Mouse (Mus musculus): Measurements from ENCODE around the gene Ptprb.

The Ptprb gene

DNA sequence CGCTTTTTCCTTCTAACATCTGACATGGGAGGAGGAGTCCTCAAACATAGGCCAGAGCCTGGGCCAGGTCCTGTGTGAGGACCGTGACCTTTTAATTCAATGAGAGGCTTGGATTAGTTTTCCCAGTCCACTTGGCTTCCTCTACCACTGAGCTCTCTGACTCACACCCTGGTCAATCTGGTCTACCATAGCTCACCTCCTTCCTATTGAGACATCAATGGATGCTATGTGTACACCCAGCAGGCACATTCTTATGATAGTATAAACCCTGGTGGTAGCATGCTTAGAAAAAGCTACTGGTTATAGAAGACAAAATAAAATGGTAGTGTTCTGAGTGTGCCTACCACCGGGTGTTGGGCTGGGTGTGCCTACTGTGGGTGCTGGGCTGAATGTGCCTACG is 21.1 kb downstream of the Ptprb start:
- no peak for DNase-seq (ENCODE audit: low spot score)

DNA sequence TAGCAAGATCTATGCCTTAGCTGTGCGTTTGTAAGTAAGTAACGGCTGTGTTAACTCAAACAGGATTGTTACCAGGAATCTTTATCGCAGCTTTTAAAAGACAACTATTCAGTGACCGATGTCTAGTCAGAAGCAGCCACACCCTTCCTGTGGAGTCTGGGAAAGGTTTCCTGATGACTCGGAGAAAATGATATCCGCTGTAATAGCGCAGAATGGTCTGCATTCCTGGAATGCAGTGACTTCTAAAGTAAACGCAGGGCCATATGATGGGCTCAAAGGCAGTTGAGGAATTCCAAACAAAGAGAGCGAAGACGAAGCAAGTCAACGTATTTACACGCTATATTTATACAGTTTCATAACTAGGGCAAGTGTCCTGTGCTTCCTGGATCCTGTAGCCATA is 22.5 kb downstream of the Ptprb start:
- DNase-seq (ENCODE audit: low spot score) = no peak

DNA sequence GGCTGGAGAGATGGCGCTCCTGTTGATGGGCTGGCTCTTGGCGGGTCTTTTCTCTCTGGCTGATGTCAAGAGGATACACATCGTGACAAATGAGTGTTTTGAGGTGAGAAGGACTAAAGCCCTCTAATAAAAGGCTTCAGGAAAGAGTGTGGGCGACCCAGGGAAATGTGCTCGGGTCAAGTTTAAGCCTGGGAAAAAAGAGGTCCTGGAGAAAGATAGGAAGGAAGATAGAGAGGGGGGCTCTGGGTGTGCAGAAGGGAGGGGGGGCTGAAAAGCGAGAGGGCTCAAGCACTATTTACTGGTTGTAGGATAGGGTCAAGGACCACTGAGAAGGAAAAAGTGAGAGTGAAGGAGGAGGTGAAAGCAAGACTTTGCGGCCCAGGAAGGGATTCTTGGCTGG is 25.5 kb downstream of the Ptprb start:
- no peak for DNase-seq (ENCODE audit: low spot score)

DNA sequence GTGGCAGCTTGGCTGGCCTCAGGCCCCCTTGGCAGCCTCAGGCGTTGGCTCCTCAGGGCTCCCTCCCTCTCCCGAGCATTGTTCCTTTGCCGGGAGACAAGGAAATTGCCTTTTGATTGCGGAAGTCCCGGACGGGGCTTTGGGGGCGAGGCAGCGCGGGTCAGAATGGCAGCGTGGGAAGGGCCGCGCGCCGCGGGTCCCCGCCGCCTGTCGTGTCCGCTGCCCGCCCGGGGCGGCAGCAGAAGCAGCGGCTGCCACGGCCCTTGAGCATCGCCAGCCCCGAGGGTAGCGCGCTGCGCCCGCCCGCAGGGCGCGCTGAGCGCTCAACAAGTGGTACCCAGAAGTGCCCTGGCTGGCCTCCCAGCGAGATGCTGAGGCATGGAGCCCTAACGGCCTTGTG is 25.9 kb downstream of the Ptprb start:
- DNase-seq (ENCODE audit: low spot score) = peak; percentile 49

DNA sequence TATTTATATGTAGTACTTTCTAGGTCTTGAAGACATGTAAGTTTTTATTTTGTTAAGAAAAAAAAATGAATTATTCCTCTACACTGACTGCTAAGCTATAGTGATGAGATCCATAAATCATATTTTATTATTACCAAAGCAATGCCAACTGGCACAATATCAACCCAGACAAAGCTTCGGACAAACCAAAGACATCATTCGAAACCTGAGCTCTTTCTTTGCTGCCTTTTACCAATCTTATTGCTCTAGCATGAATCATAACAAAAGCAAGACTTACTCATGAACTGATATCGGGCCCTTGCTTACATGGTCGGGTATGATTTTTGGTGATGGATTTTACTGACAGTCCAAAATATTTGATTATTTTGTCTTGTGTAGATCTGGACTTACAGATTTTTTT is 29.0 kb downstream of the Ptprb start:
- DNase-seq (ENCODE audit: low spot score) = no peak

DNA sequence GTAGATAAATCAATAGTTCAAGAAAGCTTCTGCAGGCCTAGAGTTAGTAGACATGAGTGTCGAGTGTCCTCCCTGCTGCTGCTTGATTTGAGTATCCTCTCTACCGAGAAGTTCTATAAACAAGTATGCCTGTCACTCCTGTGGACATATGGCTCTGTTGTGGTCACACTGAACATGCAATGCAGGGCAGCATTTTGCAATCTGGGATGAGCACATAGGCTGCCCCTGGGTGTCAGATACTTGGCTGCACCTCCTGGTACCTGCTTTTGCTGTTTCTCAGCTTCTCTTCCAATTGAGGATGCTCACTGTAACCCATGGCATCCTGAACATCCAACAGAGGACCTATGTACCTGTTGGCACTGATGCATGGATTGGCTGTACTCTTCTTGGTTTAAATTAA is 34.1 kb downstream of the Ptprb start:
- DNase-seq (ENCODE audit: low spot score) = no peak

DNA sequence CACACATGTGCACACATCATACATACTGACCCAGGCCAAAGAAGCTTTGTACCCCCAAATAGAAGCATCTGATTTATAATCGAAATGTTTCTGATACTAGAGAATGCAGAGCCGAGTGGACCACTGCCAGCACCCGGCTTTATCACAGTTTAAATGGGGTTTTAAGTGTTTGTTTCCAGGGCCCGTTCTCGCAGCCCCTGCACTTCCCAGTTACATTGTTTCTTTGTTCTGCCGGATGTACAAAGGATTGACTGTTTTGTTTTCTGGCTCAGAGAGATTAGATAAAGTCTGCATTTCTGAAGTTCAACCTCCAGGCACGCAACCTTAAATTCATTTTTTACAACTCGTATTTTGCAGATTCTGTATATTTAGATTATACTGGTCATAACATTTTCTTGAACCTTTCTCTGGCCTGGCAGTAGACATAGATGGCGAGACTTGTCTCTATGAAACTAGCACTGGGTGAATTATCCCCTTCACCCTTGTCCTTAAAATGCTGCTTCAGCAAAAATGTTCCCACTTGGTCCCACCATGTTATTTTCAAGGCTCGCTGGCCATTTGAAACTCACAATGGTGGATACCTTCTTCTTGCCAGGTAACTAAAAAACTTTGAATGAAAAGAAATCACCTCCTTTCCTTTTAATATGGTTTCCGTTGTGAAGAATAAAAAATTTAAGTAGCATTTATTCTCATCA is 35.3 kb downstream of the Ptprb start:
- peak; percentile 74 for DNase-seq (ENCODE audit: low spot score)

DNA sequence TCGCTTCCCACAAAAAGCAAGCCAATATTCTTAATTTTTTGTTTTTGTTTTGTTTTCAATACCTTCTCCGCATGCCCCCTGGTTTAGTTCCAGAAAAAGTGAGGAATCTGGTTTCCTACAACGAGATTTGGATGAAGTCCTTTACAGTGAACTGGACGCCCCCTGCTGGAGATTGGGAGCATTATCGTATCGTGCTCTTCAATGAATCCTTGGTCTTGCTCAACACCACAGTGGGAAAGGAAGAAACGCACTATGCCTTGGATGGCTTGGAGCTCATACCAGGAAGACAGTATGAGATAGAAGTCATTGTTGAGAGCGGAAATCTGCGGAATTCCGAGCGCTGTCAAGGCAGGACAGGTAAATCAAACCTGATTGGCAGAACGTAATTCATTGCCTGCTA is 43.9 kb downstream of the Ptprb start:
- DNase-seq (ENCODE audit: low spot score) = peak; percentile 86

DNA sequence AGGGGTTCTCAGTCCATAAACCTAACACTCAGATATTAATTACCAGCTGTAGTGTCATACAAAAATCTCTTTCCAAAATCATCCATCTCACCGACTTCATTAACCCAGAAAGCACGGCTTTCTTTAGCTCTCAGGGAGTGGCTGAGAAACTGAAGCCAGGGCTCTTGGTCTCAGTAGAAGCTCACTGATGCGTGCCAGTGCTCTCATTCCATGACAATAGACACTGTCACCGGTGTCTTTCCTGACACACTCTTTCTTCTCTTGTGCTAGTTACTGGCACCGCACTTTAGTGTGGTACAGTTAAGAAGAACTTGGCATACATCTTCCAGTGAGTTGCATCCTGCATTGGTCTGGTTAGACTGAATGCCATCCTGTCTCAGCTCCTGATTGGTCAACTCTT is 53.8 kb downstream of the Ptprb start:
- DNase-seq (ENCODE audit: low spot score) = no peak

DNA sequence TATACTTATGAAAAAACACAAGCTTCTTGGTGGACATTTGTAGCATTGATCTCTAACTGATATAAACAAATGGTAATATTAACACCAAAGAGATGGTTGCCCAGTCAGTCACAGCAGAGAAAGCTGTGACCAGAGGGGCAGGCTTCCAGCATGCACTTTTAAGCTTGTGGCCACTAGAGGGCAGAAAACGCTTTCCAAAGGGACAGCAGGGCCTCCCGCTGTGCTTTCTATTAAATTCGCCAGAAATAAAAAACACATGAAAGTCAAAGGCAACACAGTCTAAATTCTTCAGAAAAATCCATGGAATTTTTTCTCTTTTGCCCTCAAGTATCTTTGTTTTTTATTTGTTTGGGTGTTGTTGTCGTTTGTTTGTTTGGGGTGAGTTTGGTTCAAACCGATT is 55.1 kb downstream of the Ptprb start:
- DNase-seq (ENCODE audit: low spot score) = peak; percentile 82

DNA sequence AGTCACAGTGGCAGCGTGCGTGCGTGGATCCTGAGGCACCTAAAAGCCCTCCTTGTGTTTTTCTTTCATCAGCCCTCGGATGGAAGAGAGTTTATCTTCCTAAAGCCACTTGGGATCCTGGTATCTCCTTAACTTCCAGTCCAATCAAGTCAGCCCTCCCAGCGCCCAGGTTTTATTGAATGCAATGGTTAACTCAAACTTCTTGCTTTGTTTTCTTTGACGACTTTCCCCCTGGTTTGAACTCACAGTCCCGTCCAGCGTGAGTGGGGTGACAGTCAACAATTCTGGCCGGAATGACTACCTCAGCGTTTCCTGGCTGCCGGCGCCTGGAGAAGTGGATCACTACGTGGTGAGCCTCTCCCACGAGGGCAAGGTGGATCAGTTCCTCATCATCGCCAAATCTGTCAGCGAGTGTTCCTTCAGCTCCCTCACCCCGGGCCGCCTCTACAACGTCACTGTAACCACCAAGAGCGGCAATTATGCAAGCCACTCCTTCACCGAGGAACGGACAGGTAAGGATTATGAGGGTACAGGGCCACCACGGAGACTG is 55.7 kb downstream of the Ptprb start:
- no peak for DNase-seq (ENCODE audit: low spot score)

DNA sequence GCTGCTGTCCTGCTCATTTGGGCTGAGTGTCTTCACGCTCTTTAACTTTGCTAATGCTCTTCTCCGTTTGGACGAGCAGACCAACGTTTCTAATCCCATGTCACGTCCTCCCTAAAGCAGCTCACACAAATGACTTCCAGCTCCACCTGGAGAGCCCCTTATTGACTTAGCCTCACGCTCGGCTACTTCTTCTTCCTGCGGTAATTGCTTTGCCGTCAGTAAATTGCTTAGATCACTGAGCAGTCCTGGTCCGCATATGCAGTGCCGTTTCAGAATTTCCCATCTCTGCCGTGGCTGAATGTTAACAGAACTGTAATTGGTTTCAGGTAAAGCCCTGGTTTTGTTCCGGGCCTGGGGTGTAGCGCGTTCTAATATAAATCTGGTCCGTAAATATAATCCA is 58.3 kb downstream of the Ptprb start:
- DNase-seq (ENCODE audit: low spot score) = no peak

DNA sequence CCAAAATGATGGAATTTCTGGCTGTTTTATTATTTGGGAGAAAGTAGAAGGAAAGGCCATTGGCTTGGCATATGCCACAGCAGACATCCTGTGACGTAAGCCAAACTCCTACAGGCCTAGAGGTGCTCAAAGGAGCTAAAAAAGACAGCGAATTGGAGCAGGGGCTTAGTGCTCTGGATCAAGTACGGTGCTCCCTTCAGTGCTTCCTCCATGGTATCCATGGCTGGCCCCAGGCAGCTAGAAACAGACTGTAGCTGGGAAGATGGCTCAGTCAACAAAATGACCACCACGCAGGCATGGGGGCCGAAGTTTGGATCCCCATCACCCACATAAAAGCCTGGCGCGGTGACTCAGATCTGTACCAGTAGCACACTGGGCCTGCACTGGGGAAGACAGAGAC is 58.8 kb downstream of the Ptprb start:
- no peak for DNase-seq (ENCODE audit: low spot score)

DNA sequence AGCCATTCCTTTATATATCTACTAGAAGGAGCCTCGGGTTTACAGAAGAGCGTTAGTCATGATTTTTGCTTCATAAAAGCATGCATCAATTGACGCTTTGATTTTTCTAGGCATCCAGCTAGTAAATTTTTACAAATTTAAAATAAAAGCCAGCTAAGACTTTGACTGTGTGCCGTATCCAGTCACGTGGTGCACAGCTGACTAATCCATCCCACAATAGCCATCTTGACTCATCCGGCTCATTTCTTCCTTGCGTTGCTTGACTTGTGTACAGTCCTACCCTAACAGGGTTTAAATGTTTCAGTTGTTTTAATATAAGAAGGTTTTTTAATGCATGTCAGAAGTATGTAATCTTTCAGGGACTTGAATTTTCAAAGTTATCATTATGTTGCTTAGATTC is 60.0 kb downstream of the Ptprb start:
- no peak for DNase-seq (ENCODE audit: low spot score)

DNA sequence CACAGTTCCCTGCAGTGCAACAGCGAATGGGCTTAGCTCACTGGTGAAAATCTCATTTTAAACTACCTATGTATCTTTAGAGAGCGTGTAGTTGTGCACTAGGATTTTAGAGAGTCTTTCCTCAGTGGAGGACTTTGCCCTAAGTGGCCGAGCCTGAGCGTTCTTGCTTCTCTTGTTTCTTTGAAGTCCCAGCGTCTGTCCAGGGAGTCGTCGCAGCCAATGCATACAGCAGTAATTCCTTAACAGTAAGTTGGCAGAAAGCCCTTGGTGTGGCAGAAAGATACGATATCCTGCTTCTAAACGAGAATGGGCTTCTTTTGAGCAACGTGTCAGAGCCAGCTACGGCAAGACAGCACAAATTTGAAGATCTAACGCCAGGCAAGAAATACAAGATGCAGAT is 65.9 kb downstream of the Ptprb start:
- DNase-seq (ENCODE audit: low spot score) = no peak

DNA sequence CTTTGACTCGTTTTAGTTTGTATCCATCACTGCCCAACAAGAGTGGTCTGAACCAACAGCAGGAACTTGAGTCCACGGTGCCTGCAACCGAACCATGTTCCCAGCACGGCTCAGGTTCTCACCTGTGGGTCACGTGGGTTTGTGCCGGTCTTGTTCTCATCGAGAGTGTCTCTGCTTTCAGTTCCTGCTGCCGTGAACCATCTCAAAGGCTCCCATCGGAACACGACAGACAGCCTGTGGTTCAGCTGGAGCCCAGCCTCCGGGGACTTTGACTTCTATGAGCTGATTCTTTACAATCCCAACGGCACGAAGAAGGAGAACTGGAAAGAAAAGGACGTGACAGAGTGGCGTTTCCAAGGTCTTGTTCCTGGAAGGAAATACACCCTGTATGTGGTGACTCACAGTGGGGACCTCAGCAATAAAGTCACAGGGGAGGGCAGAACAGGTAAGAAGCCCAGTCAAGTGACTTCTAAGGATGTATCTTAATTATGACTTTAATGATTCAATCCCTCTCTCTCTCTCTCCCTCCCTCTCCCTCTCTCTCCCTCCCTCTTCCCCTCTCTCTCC is 71.4 kb downstream of the Ptprb start:
- DNase-seq (ENCODE audit: low spot score) = no peak

DNA sequence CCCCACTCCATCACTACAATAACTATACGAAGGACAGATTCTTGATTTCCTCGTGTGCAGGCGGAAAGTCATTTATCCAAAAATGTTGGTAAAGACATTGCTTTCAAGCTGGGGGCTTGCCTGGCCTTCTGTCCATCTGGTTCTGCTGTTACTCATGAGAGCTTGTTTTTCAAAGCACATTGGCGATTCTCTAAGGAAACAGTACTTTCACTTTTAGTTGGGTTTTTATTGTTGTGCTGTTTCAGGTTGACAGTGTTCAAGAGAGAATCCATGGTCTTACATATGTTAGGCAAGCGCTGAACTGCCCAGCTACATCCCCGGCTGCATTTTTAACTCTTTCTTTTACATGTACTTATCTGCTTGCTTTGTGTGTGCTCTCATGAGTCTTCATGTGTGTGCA is 73.7 kb downstream of the Ptprb start:
- DNase-seq (ENCODE audit: low spot score) = no peak

DNA sequence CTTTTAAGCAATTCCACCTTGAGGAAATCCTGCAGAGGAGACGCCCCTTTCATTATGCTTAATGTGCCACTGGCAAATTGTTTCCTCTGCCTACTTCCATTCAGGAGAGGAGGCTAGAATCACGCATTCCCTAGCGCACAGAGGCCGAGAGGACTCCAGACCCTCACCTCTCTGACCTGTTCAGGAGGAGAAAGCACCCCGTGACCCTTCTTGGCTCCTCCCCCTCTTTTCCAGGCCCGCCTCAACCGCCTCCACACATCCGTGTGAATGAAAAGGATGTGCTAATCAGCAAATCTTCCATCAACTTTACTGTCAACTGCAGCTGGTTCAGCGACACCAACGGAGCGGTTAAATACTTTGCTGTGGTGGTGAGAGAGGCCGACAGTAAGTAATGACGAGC is 75.2 kb downstream of the Ptprb start:
- DNase-seq (ENCODE audit: low spot score) = no peak

DNA sequence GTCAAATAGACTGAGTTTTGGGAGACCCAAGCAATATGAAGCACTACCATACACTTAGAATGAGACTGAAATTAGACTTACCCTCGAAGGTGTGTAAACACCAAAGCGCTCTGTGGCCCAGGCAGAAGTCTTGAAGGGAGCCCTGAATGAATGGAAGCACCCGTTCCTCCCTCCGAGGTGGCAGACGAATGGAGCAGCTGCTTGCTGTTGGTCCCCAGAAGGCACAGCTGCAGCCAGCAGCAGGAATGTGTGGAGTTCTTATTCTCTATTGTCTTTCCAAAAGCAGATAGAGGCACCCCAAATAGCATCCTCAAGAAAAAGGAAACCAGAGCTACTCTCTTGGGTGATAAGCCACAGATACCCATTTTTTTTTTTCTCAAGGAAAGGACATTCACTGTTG is 79.0 kb downstream of the Ptprb start:
- DNase-seq (ENCODE audit: low spot score) = no peak

DNA sequence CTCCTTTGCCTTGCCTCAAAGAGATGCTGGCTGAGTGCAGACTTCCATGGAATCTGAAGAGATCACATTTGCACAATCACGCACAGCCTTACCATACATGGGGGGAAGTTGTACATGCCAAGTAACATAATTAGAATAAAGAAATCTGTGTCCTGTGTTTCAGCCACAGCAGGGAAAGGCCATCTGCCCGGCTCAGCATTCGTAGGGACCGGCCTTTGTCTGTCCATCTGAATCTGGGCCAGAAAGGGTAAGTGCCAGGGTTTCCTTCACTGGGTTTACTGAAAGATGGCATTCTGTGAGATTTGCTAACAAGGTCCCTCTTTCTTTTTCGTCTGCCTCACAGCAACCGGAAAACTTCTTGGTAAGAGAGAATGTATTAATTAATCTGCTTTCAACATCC is 86.9 kb downstream of the Ptprb start:
- no peak for DNase-seq (ENCODE audit: low spot score)

DNA sequence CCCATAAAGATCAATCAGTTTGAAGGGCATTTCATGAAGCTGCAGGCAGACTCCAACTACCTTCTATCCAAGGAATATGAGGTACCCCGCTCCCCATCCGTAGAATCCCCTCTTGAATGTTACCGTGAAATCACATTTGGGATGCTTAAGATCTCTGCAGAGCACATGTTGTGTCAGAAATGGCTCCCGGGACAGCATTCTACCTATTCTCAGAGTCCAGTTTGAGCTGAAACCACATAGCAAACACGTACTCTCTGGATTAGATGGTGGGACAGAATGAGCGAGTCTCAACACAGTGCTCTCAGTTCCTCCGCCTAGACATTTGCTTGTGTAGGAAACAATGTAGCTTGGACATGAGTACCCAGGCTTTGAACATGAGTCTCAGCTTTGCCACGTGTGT is 87.3 kb downstream of the Ptprb start:
- no peak for DNase-seq (ENCODE audit: low spot score)

DNA sequence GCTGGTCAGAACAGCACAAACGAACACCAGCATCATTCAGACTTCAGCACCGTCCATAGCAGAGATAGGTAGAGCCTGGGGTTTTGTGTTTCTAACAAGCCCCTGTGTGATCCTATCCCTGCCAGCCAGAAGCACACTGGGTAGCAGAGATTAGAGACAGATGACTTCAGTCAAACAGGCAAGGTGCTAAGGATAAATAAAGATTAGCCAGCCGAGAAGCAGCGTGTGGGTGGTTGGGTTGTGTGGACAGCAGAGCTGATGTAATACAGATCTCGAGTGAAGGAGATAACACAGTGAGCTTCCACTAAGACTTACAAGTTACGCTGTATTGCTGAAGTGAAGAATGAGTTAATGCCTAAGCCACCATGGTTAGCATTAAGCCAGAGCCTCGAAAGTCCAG is 89.4 kb downstream of the Ptprb start:
- DNase-seq (ENCODE audit: low spot score) = no peak

DNA sequence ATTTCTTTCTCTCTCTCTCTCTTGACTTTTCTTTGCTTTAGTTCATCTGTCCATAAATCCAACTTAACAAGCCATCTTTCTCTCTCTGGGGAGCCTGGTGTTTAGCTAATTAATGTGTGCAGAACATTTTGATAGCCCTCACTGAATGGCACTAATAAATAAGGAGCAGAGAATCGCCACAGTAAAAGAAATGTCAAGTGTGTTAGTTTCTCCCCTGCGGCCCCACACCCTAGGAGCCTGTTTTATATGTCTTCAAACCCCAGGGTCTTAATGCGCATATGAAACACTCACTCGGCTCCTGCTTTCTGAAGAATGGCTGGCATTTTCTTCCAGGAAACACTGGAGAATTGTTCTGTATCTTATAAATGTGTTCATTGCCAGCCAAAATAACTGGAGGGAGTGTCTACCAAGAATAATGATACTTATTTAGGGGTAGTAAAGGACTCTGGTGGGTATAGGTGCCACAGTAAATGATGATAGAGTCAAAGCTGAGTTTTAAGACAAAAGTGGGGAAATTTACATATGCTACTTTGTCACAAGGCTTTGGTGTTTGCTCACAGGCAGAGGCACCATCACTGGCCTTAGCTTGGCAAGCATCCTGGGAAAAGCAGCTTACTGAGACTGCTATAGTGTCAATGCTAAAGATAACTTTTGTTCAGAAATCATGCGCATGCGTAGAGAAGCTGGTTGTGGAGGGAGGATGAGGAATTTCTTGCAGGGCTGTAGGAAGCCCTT is 95.8 kb downstream of the Ptprb start:
- no peak for DNase-seq (ENCODE audit: low spot score)

All from testis, postnatal 10 days (tissue).